Mouse (Mus musculus) cortical plate, adult 2 months (tissue): Measurements from ENCODE around the gene Alg9.
"Not testable (repeated sequence)": the region's sequence is repeated elsewhere in the genome, so short reads cannot be mapped to it uniquely, and the experiment has no call there.

Experiments used
- CTCF ChIP-seq: fragments of 200-500 bp; IDR thresholded peaks from 2 replicates; pipeline ENCODE4 v1.5.1; 2011; ENCODE audit warnings: mild to moderate bottlenecking, control low read depth, low read length; ENCODE audit not compliant: insufficient read depth; ENCODE audit errors: extremely low read depth
- POLR2A ChIP-seq: fragments of 200-500 bp; IDR thresholded peaks from 2 replicates; pipeline ENCODE4 v1.6.1; 2011; ENCODE audit warnings: mild to moderate bottlenecking, low read length, control low read depth; ENCODE audit not compliant: insufficient read depth; ENCODE audit errors: extremely low read depth

DNA sequence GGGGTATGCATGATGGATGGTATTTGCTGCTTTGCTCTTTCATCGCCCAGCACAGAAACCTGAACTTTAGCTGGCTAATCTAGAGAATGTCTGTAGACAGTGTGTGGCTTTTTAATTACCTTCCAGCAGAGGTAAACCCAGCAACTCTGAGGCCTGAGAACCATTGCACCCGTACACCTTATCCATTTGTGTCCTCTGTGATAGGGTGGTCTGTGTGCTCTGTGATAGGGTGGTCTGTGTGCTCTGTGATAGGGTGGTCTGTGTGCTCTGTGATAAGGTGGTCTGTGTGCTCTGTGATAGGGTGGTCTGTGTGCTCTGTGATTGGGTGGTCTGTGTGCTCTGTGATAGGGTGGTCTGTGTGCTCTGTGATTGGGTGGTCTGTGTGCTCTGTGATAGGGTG, 57.8 kb downstream of the Alg9 start:
- not testable (repeated sequence) for TF ChIP-seq CTCF, POLR2A
